8 mouse cellular contexts compared by ENCODE assay signal in genomic region chr14:103012563-103013150, GRCm38 (mm10). TPM values are rescaled to one million over a fixed set of nuclear protein-coding genes. Genes with fewer than 3 reads are reported as not detected.
DNase-seq lines count a peak whose midpoint lies in the region; ATAC-seq lines count a peak whose summit lies in the region.

No protein-coding gene starts in this region.

- H3K9me3 ChIP-seq in embryonic facial prominence, embryonic 10.5 days: no peaks in the 10 kb centered on the region
- H3K9me3 ChIP-seq in heart, embryonic 12.5 days (replicated peaks): no peaks in the 10 kb centered on the region
- H3K9me3 ChIP-seq in kidney, embryonic 15.5 days (replicated peaks): no peaks in the 10 kb centered on the region
- no peaks in the 10 kb centered on the region for H3K9me3 ChIP-seq in limb, embryonic 15.5 days
- no peaks in the 10 kb centered on the region for H3K9me3 ChIP-seq in midbrain, embryonic 15.5 days

- WGBS in embryonic facial prominence, embryonic 10.5 days: 29% methylated on average over 4 of the region's 4 CpGs
- WGBS in heart, embryonic 12.5 days: 22% methylated on average over 4 of the region's 4 CpGs
- 32% methylated on average over 4 of the region's 4 CpGs for WGBS in kidney, embryonic 15.5 days
- 32% methylated on average over 4 of the region's 4 CpGs for WGBS in limb, embryonic 15.5 days
- 30% methylated on average over 4 of the region's 4 CpGs for WGBS in midbrain, embryonic 15.5 days

- H3K27me3 ChIP-seq in embryonic facial prominence, embryonic 10.5 days (replicated peaks; ENCODE audit: low read depth, poor library complexity, severe bottlenecking): no peaks in the 10 kb centered on the region
- H3K27me3 ChIP-seq in heart, embryonic 12.5 days (replicated peaks): no peaks in the 10 kb centered on the region
- no peaks in the 10 kb centered on the region for H3K27me3 ChIP-seq in kidney, embryonic 15.5 days
- no peaks in the 10 kb centered on the region for H3K27me3 ChIP-seq in limb, embryonic 15.5 days
- H3K27me3 ChIP-seq in midbrain, embryonic 15.5 days (replicated peaks): no peaks in the 10 kb centered on the region

- no peak overlapping the region for H3K4me3 ChIP-seq in embryonic facial prominence, embryonic 10.5 days
- no peak overlapping the region for H3K4me3 ChIP-seq in heart, embryonic 12.5 days
- H3K4me3 ChIP-seq in kidney, embryonic 15.5 days (replicated peaks): no peak overlapping the region
- H3K4me3 ChIP-seq in limb, embryonic 15.5 days: no peak overlapping the region
- no peak overlapping the region for H3K4me3 ChIP-seq in midbrain, embryonic 15.5 days

- no peaks in the 10 kb centered on the region for H3K36me3 ChIP-seq in embryonic facial prominence, embryonic 10.5 days (replicated peaks)
- H3K36me3 ChIP-seq in heart, embryonic 12.5 days: no peaks in the 10 kb centered on the region
- H3K36me3 ChIP-seq in kidney, embryonic 15.5 days: no peaks in the 10 kb centered on the region
- no peaks in the 10 kb centered on the region for H3K36me3 ChIP-seq in limb, embryonic 15.5 days
- H3K36me3 ChIP-seq in midbrain, embryonic 15.5 days (replicated peaks): no peaks in the 10 kb centered on the region

- peak; percentile 81 for ATAC-seq in heart, embryonic 12.5 days (ENCODE audit: insufficient number of reproducible peaks, low FRiP score)
- ATAC-seq in kidney, embryonic 15.5 days (replicated peaks; ENCODE audit: low FRiP score): peak; percentile 92
- peak; percentile 64; the same call in 1 of the 2 replicates for ATAC-seq in limb, embryonic 15.5 days (ENCODE audit: insufficient number of reproducible peaks, low FRiP score, low TSS enrichment, low read depth)
- ATAC-seq in midbrain, embryonic 15.5 days (replicated peaks): peak; percentile 91

- no peak overlapping the region for H3K9ac ChIP-seq in heart, embryonic 12.5 days
- H3K9ac ChIP-seq in kidney, embryonic 15.5 days: no peak overlapping the region
- H3K9ac ChIP-seq in limb, embryonic 15.5 days: no peak overlapping the region
- no peak overlapping the region for H3K9ac ChIP-seq in midbrain, embryonic 15.5 days

- peak; percentile 72 to 75 for DNase-seq in B cell, adult 2 months
- peak; percentile 34 for DNase-seq in adrenal gland, adult 8-10 months
- peak; percentile 68 for DNase-seq in embryonic facial prominence, embryonic 10.5 days (ENCODE audit: low spot score)
- DNase-seq in spleen, adult 18-20 months: peak; percentile 37 to 59

- no peaks in the 10 kb centered on the region for H3K4me1 ChIP-seq in embryonic facial prominence, embryonic 10.5 days
- H3K4me1 ChIP-seq in heart, embryonic 12.5 days (replicated peaks): no peaks in the 10 kb centered on the region
- no peaks in the 10 kb centered on the region for H3K4me1 ChIP-seq in kidney, embryonic 15.5 days
- H3K4me1 ChIP-seq in limb, embryonic 15.5 days: no peaks in the 10 kb centered on the region
- no peaks in the 10 kb centered on the region for H3K4me1 ChIP-seq in midbrain, embryonic 15.5 days

- no peak overlapping the region for H3K4me2 ChIP-seq in heart, embryonic 12.5 days
- no peak overlapping the region for H3K4me2 ChIP-seq in kidney, embryonic 15.5 days
- H3K4me2 ChIP-seq in limb, embryonic 15.5 days: no peak overlapping the region
- no peak overlapping the region for H3K4me2 ChIP-seq in midbrain, embryonic 15.5 days

- H3K27ac ChIP-seq in embryonic facial prominence, embryonic 10.5 days (replicated peaks): no peak overlapping the region
- no peak overlapping the region for H3K27ac ChIP-seq in heart, embryonic 12.5 days (ENCODE audit: poor library complexity, severe bottlenecking)
- no peak overlapping the region for H3K27ac ChIP-seq in kidney, embryonic 15.5 days
- H3K27ac ChIP-seq in limb, embryonic 15.5 days: no peak overlapping the region
- no peak overlapping the region for H3K27ac ChIP-seq in midbrain, embryonic 15.5 days

RNA-seq across cellular contexts. Expression of gene Kctd12, which starts 30.2 kb away (rescaled TPM):
- total RNA-seq in adrenal gland, adult 8-10 months (2022): 10 to 100 TPM; 26.3 to 37.8 (median 34.1) TPM
- polyA plus RNA-seq in embryonic facial prominence, embryonic 10.5 days (2016; fragmentation: Nextera tagmentation; extraction: Ambion mirVana): 6.2 and 8.8 TPM in 2 replicates
- 4.8 and 5.4 TPM in 2 replicates for polyA plus RNA-seq in heart, embryonic 12.5 days (2016; fragmentation: Nextera tagmentation; extraction: Ambion mirVana)
- polyA plus RNA-seq in kidney, embryonic 15.5 days (2015; fragmentation: Nextera tagmentation; extraction: Ambion mirVana): 11.0 and 11.2 TPM in 2 replicates
- polyA plus RNA-seq in limb, embryonic 15.5 days (2015; fragmentation: Nextera tagmentation; extraction: Ambion mirVana): 34.5 and 50.6 TPM in 2 replicates
- polyA plus RNA-seq in midbrain, embryonic 15.5 days (2015; fragmentation: Nextera tagmentation; extraction: Ambion mirVana): 13.8 and 14.7 TPM in 2 replicates

RNA-seq across cellular contexts. Expression of gene Acod1, which starts 34.1 kb away (rescaled TPM):
- total RNA-seq in adrenal gland, adult 8-10 months (2022): under 1 TPM in 1 of 4 experiments, not detected in 3; 0.20 TPM
- not detected in 2 replicates for polyA plus RNA-seq in embryonic facial prominence, embryonic 10.5 days (2016; fragmentation: Nextera tagmentation; extraction: Ambion mirVana)
- polyA plus RNA-seq in heart, embryonic 12.5 days (2016; fragmentation: Nextera tagmentation; extraction: Ambion mirVana): not detected in 2 replicates
- not detected in 2 replicates for polyA plus RNA-seq in kidney, embryonic 15.5 days (2015; fragmentation: Nextera tagmentation; extraction: Ambion mirVana)
- not detected in 2 replicates for polyA plus RNA-seq in limb, embryonic 15.5 days (2015; fragmentation: Nextera tagmentation; extraction: Ambion mirVana)
- 0.13 TPM in 1 of 2 replicates, not detected in the other for polyA plus RNA-seq in midbrain, embryonic 15.5 days (2015; fragmentation: Nextera tagmentation; extraction: Ambion mirVana)

RNA-seq across cellular contexts. Expression of gene Cln5, which starts 57.4 kb away (rescaled TPM):
- 10 to 100 TPM; 25.5 to 36.2 (median 31.6) TPM for total RNA-seq in adrenal gland, adult 8-10 months (2022)
- polyA plus RNA-seq in embryonic facial prominence, embryonic 10.5 days (2016; fragmentation: Nextera tagmentation; extraction: Ambion mirVana): 24.0 and 25.7 TPM in 2 replicates
- 31.0 TPM in 2 replicates for polyA plus RNA-seq in heart, embryonic 12.5 days (2016; fragmentation: Nextera tagmentation; extraction: Ambion mirVana)
- 33.9 and 34.6 TPM in 2 replicates for polyA plus RNA-seq in kidney, embryonic 15.5 days (2015; fragmentation: Nextera tagmentation; extraction: Ambion mirVana)
- 33.5 and 35.2 TPM in 2 replicates for polyA plus RNA-seq in limb, embryonic 15.5 days (2015; fragmentation: Nextera tagmentation; extraction: Ambion mirVana)
- 11.6 and 12.1 TPM in 2 replicates for polyA plus RNA-seq in midbrain, embryonic 15.5 days (2015; fragmentation: Nextera tagmentation; extraction: Ambion mirVana)
